Mouse (Mus musculus): ENCODE measurements around the gene Gfi1b. TPM values are rescaled to one million over a fixed set of nuclear protein-coding genes. Genes with fewer than 3 reads are reported as not detected.

Gene Gfi1b
- polyA plus RNA-seq, 1 experiment from 2014 or later, result not detected

- no peak overlapping the region for H3K9ac ChIP-seq
- WGBS, result 83% methylated on average over 9 of the region's 9 CpGs
- no peaks in the 10 kb centered on the region for H3K9me3 ChIP-seq (ENCODE audit: control insufficient read depth, low read length)
- H3K4me3 ChIP-seq (replicated peaks; ENCODE audit: low read length), result no peak overlapping the region
- no peak overlapping the region for H3K27ac ChIP-seq
- DNase-seq (ENCODE audit: low spot score) (no peak), ATAC-seq (ENCODE audit: low FRiP score) (no peak)
- H3K4me1 ChIP-seq (replicated peaks; ENCODE audit: control insufficient read depth, insufficient read depth, low read length), result no peaks in the 10 kb centered on the region
- H3K27me3 ChIP-seq (ENCODE audit: control insufficient read depth, insufficient read depth, low read length), result peaks cover 13% of the 10 kb centered on the region
- no peak overlapping the region for H3K4me2 ChIP-seq (replicated peaks)
- no peaks in the 10 kb centered on the region for H3K36me3 ChIP-seq (replicated peaks; ENCODE audit: control insufficient read depth, insufficient read depth)
Measured at GRCm38 (mm10) chr2:28616874-28617273, 4.9 kb downstream of the Gfi1b start.

DNA sequence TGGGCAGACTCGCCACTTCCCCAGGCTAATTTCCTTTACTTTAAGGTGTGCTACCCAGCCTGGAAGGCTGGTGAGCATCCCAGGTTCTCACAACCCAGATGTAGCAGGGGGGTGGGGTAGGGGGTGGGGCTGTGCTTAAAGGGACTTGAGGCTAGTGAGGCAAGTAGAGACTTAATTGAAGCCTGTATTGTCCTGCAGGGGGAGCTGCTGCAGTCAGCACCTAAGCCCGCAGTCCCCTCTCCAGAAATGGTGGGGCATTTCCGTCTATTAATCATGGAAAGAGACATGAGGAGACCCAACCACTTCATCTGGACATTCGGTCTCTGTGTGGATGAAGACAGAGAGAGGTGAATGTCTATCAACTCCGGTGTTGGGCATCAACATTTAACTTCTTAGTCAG, 5.4 kb downstream of the Gfi1b start:
- Histone ChIP-seq H3K27me3 (ENCODE audit: control insufficient read depth, insufficient read depth, low read length) (peaks cover 8% of the 10 kb centered on the region), H3K27ac (no peak overlapping the region), H3K36me3 (replicated peaks; ENCODE audit: control insufficient read depth, insufficient read depth) (no peaks in the 10 kb centered on the region), H3K9me3 (ENCODE audit: control insufficient read depth, low read length) (no peaks in the 10 kb centered on the region), H3K4me1 (replicated peaks; ENCODE audit: control insufficient read depth, insufficient read depth, low read length) (no peaks in the 10 kb centered on the region), H3K4me2 (replicated peaks) (no peak overlapping the region), H3K4me3 (replicated peaks; ENCODE audit: low read length) (no peak overlapping the region), H3K9ac (no peak overlapping the region)
- WGBS, result 34% methylated on average over 5 of the region's 5 CpGs
- DNase-seq (ENCODE audit: low spot score), result no peak
- ATAC-seq (ENCODE audit: low FRiP score), result no peak

DNA sequence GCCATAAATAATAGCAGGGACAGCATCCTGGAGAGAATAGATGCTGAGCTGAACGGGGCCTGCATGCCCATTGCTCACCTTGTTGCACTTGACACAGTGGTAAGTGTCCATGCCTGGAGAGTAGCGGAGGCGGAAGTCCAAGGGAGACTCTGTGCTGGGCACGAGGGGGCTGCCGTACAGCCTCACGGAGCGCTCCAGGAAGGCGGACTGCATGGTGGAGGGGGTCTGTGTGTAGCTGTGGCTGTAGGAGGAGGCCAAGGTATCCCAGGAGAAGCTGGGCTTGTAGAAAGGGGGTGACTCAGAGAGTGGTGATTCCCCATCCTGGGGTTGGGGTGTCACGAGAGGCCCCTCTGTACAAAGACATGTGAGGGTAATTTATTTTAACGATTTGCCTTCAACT, 8.2 kb downstream of the Gfi1b start:
- H3K27ac ChIP-seq, result no peak overlapping the region
- H3K4me2 ChIP-seq (replicated peaks), result no peak overlapping the region
- ATAC-seq (ENCODE audit: low FRiP score) (no peak), DNase-seq (ENCODE audit: low spot score) (no peak)
- no peak overlapping the region for H3K9ac ChIP-seq
- H3K27me3 ChIP-seq (ENCODE audit: control insufficient read depth, insufficient read depth, low read length), result no peaks in the 10 kb centered on the region
- WGBS, result 92% methylated on average over 10 of the region's 10 CpGs
- no peaks in the 10 kb centered on the region for H3K36me3 ChIP-seq (replicated peaks; ENCODE audit: control insufficient read depth, insufficient read depth)
- H3K9me3 ChIP-seq (ENCODE audit: control insufficient read depth, low read length), result no peaks in the 10 kb centered on the region
- H3K4me3 ChIP-seq (replicated peaks; ENCODE audit: low read length), result no peak overlapping the region
- no peaks in the 10 kb centered on the region for H3K4me1 ChIP-seq (replicated peaks; ENCODE audit: control insufficient read depth, insufficient read depth, low read length)

DNA sequence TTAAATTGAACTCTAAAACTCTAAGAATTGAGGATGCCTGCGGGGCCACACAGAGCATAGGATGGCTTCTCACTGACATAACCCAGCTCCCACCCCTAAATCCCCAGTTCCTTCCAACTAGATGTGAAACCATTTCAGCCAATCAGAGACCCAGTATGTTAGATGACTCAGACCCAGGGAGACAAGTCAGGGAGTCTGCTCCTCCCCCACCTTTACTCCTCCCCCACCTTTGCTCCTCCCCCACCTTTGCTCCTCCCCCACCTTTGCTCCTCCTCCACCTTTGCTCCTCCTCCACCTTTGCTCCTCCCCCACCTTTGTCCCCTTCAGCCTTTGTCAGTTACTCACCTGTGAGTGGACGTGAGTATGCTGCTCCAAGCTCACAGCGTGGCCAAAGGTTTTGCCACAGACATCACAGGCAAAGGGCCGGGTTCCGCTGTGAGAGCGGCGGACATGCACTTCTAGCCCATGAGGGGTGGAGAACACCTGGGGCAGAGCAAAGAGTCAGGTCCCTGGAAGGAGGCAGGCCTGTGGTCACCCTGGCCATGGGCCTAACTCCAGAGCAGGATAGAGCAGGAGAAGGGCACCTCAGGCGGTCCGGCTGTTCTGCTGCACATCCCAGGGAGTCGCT, 9.2 kb downstream of the Gfi1b start:
- WGBS, result 65% methylated on average over 10 of the region's 10 CpGs
- ATAC-seq (ENCODE audit: low FRiP score) (no peak), DNase-seq (ENCODE audit: low spot score) (no peak)
- no peaks in the 10 kb centered on the region for H3K4me1 ChIP-seq (replicated peaks; ENCODE audit: control insufficient read depth, insufficient read depth, low read length)
- H3K27me3 ChIP-seq (ENCODE audit: control insufficient read depth, insufficient read depth, low read length), result no peaks in the 10 kb centered on the region
- H3K4me3 ChIP-seq (replicated peaks; ENCODE audit: low read length), result no peak overlapping the region
- H3K36me3 ChIP-seq (replicated peaks; ENCODE audit: control insufficient read depth, insufficient read depth), result no peaks in the 10 kb centered on the region
- no peak overlapping the region for H3K27ac ChIP-seq
- H3K9me3 ChIP-seq (ENCODE audit: control insufficient read depth, low read length), result no peaks in the 10 kb centered on the region
- no peak overlapping the region for H3K9ac ChIP-seq
- no peak overlapping the region for H3K4me2 ChIP-seq (replicated peaks)

DNA sequence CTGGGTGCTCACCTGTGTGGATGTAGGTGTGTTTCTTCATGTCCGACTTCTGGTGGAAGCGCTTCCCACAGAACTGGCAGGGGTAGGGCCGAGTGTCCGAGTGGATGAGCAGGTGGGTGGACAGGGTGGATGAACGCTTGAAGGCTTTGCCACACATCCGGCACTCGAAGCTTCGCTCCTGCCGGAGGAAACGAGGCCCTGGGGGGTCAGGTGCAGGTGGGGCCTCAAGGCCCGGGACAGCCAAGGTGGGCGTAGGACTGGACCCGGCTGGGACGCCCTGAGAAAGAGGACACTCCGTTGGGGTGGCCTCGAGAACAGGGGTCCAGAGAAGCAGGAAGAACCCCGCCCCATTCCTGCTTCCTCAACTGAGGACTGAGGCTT, 10.4 kb downstream of the Gfi1b start:
- no peak overlapping the region for H3K27ac ChIP-seq
- H3K4me2 ChIP-seq (replicated peaks), result no peak overlapping the region
- H3K4me3 ChIP-seq (replicated peaks; ENCODE audit: low read length), result no peak overlapping the region
- no peak overlapping the region for H3K9ac ChIP-seq
- no peaks in the 10 kb centered on the region for H3K36me3 ChIP-seq (replicated peaks; ENCODE audit: control insufficient read depth, insufficient read depth)
- H3K9me3 ChIP-seq (ENCODE audit: control insufficient read depth, low read length), result no peaks in the 10 kb centered on the region
- H3K27me3 ChIP-seq (ENCODE audit: control insufficient read depth, insufficient read depth, low read length), result no peaks in the 10 kb centered on the region
- DNase-seq (ENCODE audit: low spot score) (no peak), ATAC-seq (ENCODE audit: low FRiP score) (no peak)
- WGBS, result 81% methylated on average over 17 of the region's 17 CpGs
- no peaks in the 10 kb centered on the region for H3K4me1 ChIP-seq (replicated peaks; ENCODE audit: control insufficient read depth, insufficient read depth, low read length)

DNA sequence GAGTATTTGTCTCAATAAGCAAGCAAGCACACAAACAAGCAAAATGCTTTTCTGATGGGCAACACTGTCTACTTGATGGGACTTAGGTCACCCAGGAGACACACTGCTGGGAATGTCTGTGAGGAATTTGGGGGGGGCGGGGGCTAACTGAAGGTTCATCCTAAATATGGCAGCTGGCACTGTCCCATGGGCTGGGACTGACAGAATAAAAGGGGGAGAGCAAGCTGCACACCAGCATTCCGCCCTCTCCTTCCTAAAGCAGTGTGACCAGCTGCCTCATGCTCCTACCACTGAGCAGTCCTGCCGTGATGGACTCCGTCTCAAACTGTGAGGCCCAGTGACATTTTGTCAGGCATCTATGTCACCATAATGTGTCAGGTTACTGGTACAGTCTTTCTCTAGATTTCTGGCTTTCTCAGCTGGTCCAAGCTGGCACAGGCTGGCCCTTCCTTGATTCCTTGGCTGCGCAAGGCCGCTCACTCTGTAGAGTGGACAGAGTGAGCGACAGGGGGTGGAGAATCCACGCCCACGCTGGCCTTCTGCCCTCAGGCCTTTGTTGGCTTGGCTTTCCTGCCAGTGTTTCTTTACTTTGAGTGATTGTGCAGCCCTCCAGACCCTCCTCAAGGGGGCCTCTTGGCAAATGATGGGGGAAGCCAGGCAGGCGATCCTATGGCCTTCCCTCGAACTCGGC, 10.9 kb downstream of the Gfi1b start:
- no peaks in the 10 kb centered on the region for H3K36me3 ChIP-seq (replicated peaks; ENCODE audit: control insufficient read depth, insufficient read depth)
- 54% methylated on average over 12 of the region's 12 CpGs for WGBS
- no peak overlapping the region for H3K27ac ChIP-seq
- no peaks in the 10 kb centered on the region for H3K9me3 ChIP-seq (ENCODE audit: control insufficient read depth, low read length)
- H3K9ac ChIP-seq, result no peak overlapping the region
- no peaks in the 10 kb centered on the region for H3K4me1 ChIP-seq (replicated peaks; ENCODE audit: control insufficient read depth, insufficient read depth, low read length)
- DNase-seq (ENCODE audit: low spot score) (no peak), ATAC-seq (ENCODE audit: low FRiP score) (no peak)
- no peak overlapping the region for H3K4me3 ChIP-seq (replicated peaks; ENCODE audit: low read length)
- H3K4me2 ChIP-seq (replicated peaks), result no peak overlapping the region
- H3K27me3 ChIP-seq (ENCODE audit: control insufficient read depth, insufficient read depth, low read length), result no peaks in the 10 kb centered on the region

- Histone ChIP-seq H3K9me3 (ENCODE audit: control insufficient read depth, low read length) (no peaks in the 10 kb centered on the region), H3K4me1 (replicated peaks; ENCODE audit: control insufficient read depth, insufficient read depth, low read length) (no peaks in the 10 kb centered on the region), H3K27me3 (ENCODE audit: control insufficient read depth, insufficient read depth, low read length) (no peaks in the 10 kb centered on the region), H3K27ac (no peak overlapping the region), H3K4me2 (replicated peaks) (no peak overlapping the region), H3K9ac (no peak overlapping the region), H3K36me3 (replicated peaks; ENCODE audit: control insufficient read depth, insufficient read depth) (no peaks in the 10 kb centered on the region), H3K4me3 (replicated peaks; ENCODE audit: low read length) (no peak overlapping the region)
- ATAC-seq (ENCODE audit: low FRiP score), result no peak
- no peak for DNase-seq (ENCODE audit: low spot score)
- 91% methylated on average over 10 of the region's 10 CpGs for WGBS
Measured at GRCm38 (mm10) chr2:28609851-28610250, 11.9 kb downstream of the Gfi1b start.

DNA sequence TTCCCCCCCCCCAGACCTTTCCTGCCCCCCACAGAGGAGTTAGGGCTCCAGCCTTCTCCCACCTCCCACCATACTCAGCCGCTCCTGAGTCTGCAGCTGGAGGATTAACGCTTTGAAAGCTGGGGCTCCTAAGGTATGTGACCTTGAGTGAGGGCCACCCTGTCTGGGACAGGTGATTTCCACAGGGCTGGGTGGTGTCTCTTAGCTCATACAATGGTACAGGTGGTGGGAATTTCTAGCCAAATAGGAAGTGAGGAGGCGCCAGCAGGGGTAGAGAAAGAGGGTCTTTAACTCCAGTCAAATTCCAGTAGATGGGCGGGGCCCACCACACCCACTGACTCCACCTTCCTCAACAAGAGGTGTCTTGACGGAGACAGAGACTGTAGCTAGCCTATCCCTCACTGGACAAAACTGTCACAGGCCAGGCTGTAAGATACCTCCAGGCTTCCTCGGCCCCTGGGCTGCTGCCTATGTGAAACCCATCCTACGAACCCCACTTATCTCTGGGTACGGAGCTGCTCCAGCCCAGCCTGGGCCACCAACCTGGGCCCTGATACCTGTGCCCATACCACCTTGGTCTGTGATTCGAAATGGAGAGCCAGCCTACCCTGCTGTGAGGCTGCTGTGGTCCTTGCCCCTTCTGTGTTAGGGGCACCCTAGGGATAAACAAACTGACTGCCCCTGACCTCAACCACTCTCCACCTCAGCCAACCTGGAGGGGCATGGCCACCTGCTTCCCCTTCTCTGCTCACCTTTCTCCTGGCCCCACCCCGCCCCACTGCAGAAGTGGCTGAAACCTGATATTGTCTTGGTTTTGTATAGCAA, 14.2 kb downstream of the Gfi1b start:
- no peak overlapping the region for H3K4me3 ChIP-seq (replicated peaks; ENCODE audit: low read length)
- WGBS, result 58% methylated on average over 10 of the region's 10 CpGs
- ATAC-seq (ENCODE audit: low FRiP score), result no peak
- H3K27ac ChIP-seq, result no peak overlapping the region
- DNase-seq (ENCODE audit: low spot score), result no peak
- H3K4me1 ChIP-seq (replicated peaks; ENCODE audit: control insufficient read depth, insufficient read depth, low read length), result no peaks in the 10 kb centered on the region
- H3K27me3 ChIP-seq (ENCODE audit: control insufficient read depth, insufficient read depth, low read length), result no peaks in the 10 kb centered on the region
- H3K4me2 ChIP-seq (replicated peaks), result no peak overlapping the region
- H3K36me3 ChIP-seq (replicated peaks; ENCODE audit: control insufficient read depth, insufficient read depth), result no peaks in the 10 kb centered on the region
- H3K9ac ChIP-seq, result no peak overlapping the region
- H3K9me3 ChIP-seq (ENCODE audit: control insufficient read depth, low read length), result no peaks in the 10 kb centered on the region

GRCm38 (mm10) chr2:28606601-28607340, 15.0 kb downstream of the Gfi1b start:
- DNase-seq (ENCODE audit: low spot score) (no peak), ATAC-seq (ENCODE audit: low FRiP score) (no peak)
- H3K36me3 ChIP-seq (replicated peaks; ENCODE audit: control insufficient read depth, insufficient read depth), result no peaks in the 10 kb centered on the region
- H3K27ac ChIP-seq, result no peak overlapping the region
- no peaks in the 10 kb centered on the region for H3K4me1 ChIP-seq (replicated peaks; ENCODE audit: control insufficient read depth, insufficient read depth, low read length)
- H3K27me3 ChIP-seq (ENCODE audit: control insufficient read depth, insufficient read depth, low read length), result no peaks in the 10 kb centered on the region
- no peak overlapping the region for H3K4me3 ChIP-seq (replicated peaks; ENCODE audit: low read length)
- H3K4me2 ChIP-seq (replicated peaks), result no peak overlapping the region
- no peak overlapping the region for H3K9ac ChIP-seq
- no peaks in the 10 kb centered on the region for H3K9me3 ChIP-seq (ENCODE audit: control insufficient read depth, low read length)
- 63% methylated on average over 8 of the region's 8 CpGs for WGBS

Measured in hindbrain, embryonic 14.5 days (tissue).